Mouse (Mus musculus): Measurements from ENCODE around the gene Slc7a4. TPM values are rescaled to one million over a fixed set of nuclear protein-coding genes. Genes with fewer than 3 reads are reported as not detected.
"Not testable (repeated sequence)": the region's sequence is repeated elsewhere in the genome, so short reads cannot be mapped to it uniquely, and the experiment has no call there.

Gene Slc7a4
- polyA plus RNA-seq, 1 experiment from 2014 or later: 6.1 TPM

GRCm38 (mm10) chr16:17558811-17559210, 24.2 kb downstream of the Slc7a4 start:
- WGBS: 0% methylated on average over 5 of the region's 5 CpGs
- H3K27ac ChIP-seq (replicated peaks; ENCODE audit: low read depth, low read length): no peak overlapping the region

GRCm38 (mm10) chr16:17557947-17558480, 25.0 kb downstream of the Slc7a4 start:
- H3K27me3 ChIP-seq (replicated peaks; ENCODE audit: control insufficient read depth, insufficient read depth, low read length): peaks cover 8% of the 10 kb centered on the region
- DNase-seq (ENCODE audit: low spot score) (peak; percentile 63), ATAC-seq (ENCODE audit: low read depth) (no peak)
- H3K36me3 ChIP-seq (ENCODE audit: control insufficient read depth, insufficient read depth, low read length): no peaks in the 10 kb centered on the region
- 3% methylated on average over 5 of the region's 5 CpGs for WGBS
- H3K4me1 ChIP-seq (ENCODE audit: control insufficient read depth, insufficient read depth, low read length): peaks cover 26% of the 10 kb centered on the region
- no peak overlapping the region for H3K4me3 ChIP-seq (ENCODE audit: low read depth, low read length)
- H3K27ac ChIP-seq (replicated peaks; ENCODE audit: low read depth, low read length): no peak overlapping the region
- no peaks in the 10 kb centered on the region for H3K9me3 ChIP-seq (ENCODE audit: control insufficient read depth, low read length)
- H3K4me2 ChIP-seq (ENCODE audit: low read depth, low read length): peak overlapping the region; percentile 18; the same call in 1 of the 2 replicates
- no peak overlapping the region for H3K9ac ChIP-seq (ENCODE audit: low read depth, low read length)

More at GRCm38 (mm10) chr16:17558811-17559210, 24.2 kb downstream of the Slc7a4 start:
- Histone ChIP-seq H3K4me2 (ENCODE audit: low read depth, low read length) (peak overlapping the region; percentile 18; the same call in 1 of the 2 replicates), H3K9me3 (ENCODE audit: control insufficient read depth, low read length) (no peaks in the 10 kb centered on the region), H3K9ac (ENCODE audit: low read depth, low read length) (0 out of 2 replicates have a peak overlapping the region, but pooled peaks have one; percentile 16), H3K36me3 (ENCODE audit: control insufficient read depth, insufficient read depth, low read length) (no peaks in the 10 kb centered on the region), H3K4me3 (ENCODE audit: low read depth, low read length) (no peak overlapping the region), H3K4me1 (ENCODE audit: control insufficient read depth, insufficient read depth, low read length) (peaks cover 23% of the 10 kb centered on the region), H3K27me3 (replicated peaks; ENCODE audit: control insufficient read depth, insufficient read depth, low read length) (peaks cover 9% of the 10 kb centered on the region)
- DNase-seq (ENCODE audit: low spot score): peak; percentile 24
- ATAC-seq (ENCODE audit: low read depth): no peak

GRCm38 (mm10) chr16:17556907-17557306, 26.1 kb downstream of the Slc7a4 start:
- H3K4me2 ChIP-seq (ENCODE audit: low read depth, low read length): no peak overlapping the region
- no peaks in the 10 kb centered on the region; the same call in 1 of the 2 replicates for H3K27me3 ChIP-seq (replicated peaks; ENCODE audit: control insufficient read depth, insufficient read depth, low read length)
- H3K36me3 ChIP-seq (ENCODE audit: control insufficient read depth, insufficient read depth, low read length): no peaks in the 10 kb centered on the region
- no peaks in the 10 kb centered on the region for H3K9me3 ChIP-seq (ENCODE audit: control insufficient read depth, low read length)
- H3K27ac ChIP-seq (replicated peaks; ENCODE audit: low read depth, low read length): no peak overlapping the region
- H3K4me3 ChIP-seq (ENCODE audit: low read depth, low read length): no peak overlapping the region
- 53% methylated on average over 4 of the region's 4 CpGs for WGBS
- H3K9ac ChIP-seq (ENCODE audit: low read depth, low read length): no peak overlapping the region
- no peak for ATAC-seq (ENCODE audit: low read depth)
- H3K4me1 ChIP-seq (ENCODE audit: control insufficient read depth, insufficient read depth, low read length): peaks cover 26% of the 10 kb centered on the region
- DNase-seq (ENCODE audit: low spot score): no peak

GRCm38 (mm10) chr16:17556180-17556579, 26.8 kb downstream of the Slc7a4 start:
- no peaks in the 10 kb centered on the region; the same call in 1 of the 2 replicates for H3K27me3 ChIP-seq (replicated peaks; ENCODE audit: control insufficient read depth, insufficient read depth, low read length)
- no peak overlapping the region for H3K9ac ChIP-seq (ENCODE audit: low read depth, low read length)
- H3K9me3 ChIP-seq (ENCODE audit: control insufficient read depth, low read length): no peaks in the 10 kb centered on the region
- H3K4me3 ChIP-seq (ENCODE audit: low read depth, low read length): no peak overlapping the region
- no peaks in the 10 kb centered on the region for H3K36me3 ChIP-seq (ENCODE audit: control insufficient read depth, insufficient read depth, low read length)
- DNase-seq (ENCODE audit: low spot score): no peak
- H3K27ac ChIP-seq (replicated peaks; ENCODE audit: low read depth, low read length): no peak overlapping the region
- WGBS: 78% methylated on average over 4 of the region's 4 CpGs
- no peak for ATAC-seq (ENCODE audit: low read depth)
- H3K4me1 ChIP-seq (ENCODE audit: control insufficient read depth, insufficient read depth, low read length): peaks cover 21% of the 10 kb centered on the region
- no peak overlapping the region for H3K4me2 ChIP-seq (ENCODE audit: low read depth, low read length)

DNA sequence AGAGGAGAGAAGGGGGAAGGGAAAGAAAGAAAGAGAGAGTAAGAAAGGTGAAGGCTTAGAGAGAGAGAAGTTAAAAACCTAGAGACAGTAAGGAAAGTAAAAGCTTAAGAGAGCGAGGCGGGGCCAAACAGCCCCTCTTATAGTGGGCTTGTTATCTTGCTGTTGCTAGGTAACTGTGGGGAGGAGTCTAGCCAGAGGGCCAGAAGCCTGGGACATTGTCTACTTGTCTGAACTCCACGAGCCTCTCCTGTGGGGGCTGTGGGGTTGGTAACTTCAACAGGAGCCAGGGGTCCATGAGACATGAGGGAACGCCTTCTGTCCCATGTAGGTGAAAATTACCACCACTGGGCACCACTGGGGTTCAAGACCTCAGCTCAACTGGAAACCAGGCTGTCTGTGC, 28.3 kb downstream of the Slc7a4 start:
- H3K27me3 ChIP-seq (replicated peaks; ENCODE audit: control insufficient read depth, insufficient read depth, low read length); H3K4me3 ChIP-seq (ENCODE audit: low read depth, low read length); H3K36me3 ChIP-seq (ENCODE audit: control insufficient read depth, insufficient read depth, low read length); DNase-seq (ENCODE audit: low spot score); H3K9me3 ChIP-seq (ENCODE audit: control insufficient read depth, low read length); H3K9ac ChIP-seq (ENCODE audit: low read depth, low read length); ATAC-seq (ENCODE audit: low read depth): not testable (repeated sequence)
- Histone ChIP-seq H3K4me1 (ENCODE audit: control insufficient read depth, insufficient read depth, low read length) (peaks cover 17% of the 10 kb centered on the region; the same call in 1 of the 2 replicates), H3K4me2 (ENCODE audit: low read depth, low read length) (0 out of 2 replicates have a peak overlapping the region, but pooled peaks have one; percentile 43), H3K27ac (replicated peaks; ENCODE audit: low read depth, low read length) (peak overlapping the region; percentile 28; the same call in 1 of the 2 replicates)
- WGBS: 33% methylated on average over 4 of the region's 4 CpGs

DNA sequence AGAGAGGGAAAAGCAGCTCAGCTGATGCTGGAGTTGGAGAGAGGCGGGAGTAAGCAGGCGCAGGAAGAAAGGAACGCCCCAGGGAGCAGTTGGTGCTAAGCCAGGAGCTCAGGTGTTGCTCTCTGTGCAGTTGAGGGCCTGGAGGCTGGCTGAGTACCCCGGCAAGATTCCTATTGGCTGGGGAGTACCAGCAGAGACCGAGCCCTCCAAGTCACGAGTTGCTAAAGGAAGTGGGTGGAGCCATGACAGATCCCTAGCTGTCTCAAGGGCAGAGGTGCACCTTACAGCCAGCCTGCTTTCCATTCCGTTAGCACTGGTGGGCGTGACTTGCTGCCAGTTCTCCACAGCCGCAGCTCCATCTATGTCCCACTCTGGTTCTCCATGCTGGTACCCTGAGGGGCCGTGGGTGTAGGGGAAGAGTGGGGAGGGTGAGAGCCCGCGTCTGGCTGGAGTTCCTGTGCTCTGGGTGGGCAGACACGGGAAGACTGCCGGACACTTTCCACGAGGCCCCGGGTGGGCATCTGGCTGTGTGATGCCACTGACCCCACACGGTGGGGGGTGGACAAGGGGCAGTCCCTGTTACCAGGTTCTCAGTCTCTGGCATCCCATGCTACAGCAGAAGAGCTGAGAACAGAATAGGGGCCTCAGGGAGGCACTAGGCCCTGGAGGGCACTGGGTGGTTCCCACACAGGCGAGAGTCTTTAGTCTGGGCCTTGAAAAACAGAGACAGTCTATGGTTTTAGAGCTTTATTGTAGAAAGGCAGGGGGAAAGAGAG, 28.9 kb downstream of the Slc7a4 start:
- DNase-seq (ENCODE audit: low spot score) (peak; percentile 93), ATAC-seq (ENCODE audit: low read depth) (peak; percentile 96)
- Histone ChIP-seq H3K9me3 (ENCODE audit: control insufficient read depth, low read length) (no peaks in the 10 kb centered on the region), H3K27ac (replicated peaks; ENCODE audit: low read depth, low read length) (peak overlapping the region; percentile 28; the same call in 1 of the 2 replicates), H3K4me1 (ENCODE audit: control insufficient read depth, insufficient read depth, low read length) (peaks cover 16% of the 10 kb centered on the region; the same call in 1 of the 2 replicates), H3K9ac (ENCODE audit: low read depth, low read length) (no peak overlapping the region), H3K4me3 (ENCODE audit: low read depth, low read length) (no peak overlapping the region), H3K4me2 (ENCODE audit: low read depth, low read length) (peak overlapping the region; percentile 43), H3K27me3 (replicated peaks; ENCODE audit: control insufficient read depth, insufficient read depth, low read length) (no peaks in the 10 kb centered on the region), H3K36me3 (ENCODE audit: control insufficient read depth, insufficient read depth, low read length) (no peaks in the 10 kb centered on the region)
- WGBS: 10% methylated on average over 16 of the region's 18 CpGs

- ATAC-seq (ENCODE audit: low read depth) (no peak), DNase-seq (ENCODE audit: low spot score) (no peak)
- H3K27me3 ChIP-seq (replicated peaks; ENCODE audit: control insufficient read depth, insufficient read depth, low read length): no peaks in the 10 kb centered on the region
- H3K4me2 ChIP-seq (ENCODE audit: low read depth, low read length): no peak overlapping the region
- no peak overlapping the region for H3K4me3 ChIP-seq (ENCODE audit: low read depth, low read length)
- WGBS: 75% methylated on average over 7 of the region's 7 CpGs
- H3K9ac ChIP-seq (ENCODE audit: low read depth, low read length): no peak overlapping the region
- no peak overlapping the region for H3K27ac ChIP-seq (replicated peaks; ENCODE audit: low read depth, low read length)
- H3K4me1 ChIP-seq (ENCODE audit: control insufficient read depth, insufficient read depth, low read length): 0 out of 2 replicates have a peak, but pooled peaks cover 7% of the 10 kb centered on the region
- H3K36me3 ChIP-seq (ENCODE audit: control insufficient read depth, insufficient read depth, low read length): no peaks in the 10 kb centered on the region
- H3K9me3 ChIP-seq (ENCODE audit: control insufficient read depth, low read length): no peaks in the 10 kb centered on the region
These were observed 30.2 kb downstream of the Slc7a4 start for GRCm38 (mm10) chr16:17552837-17553236.

- Histone ChIP-seq H3K9me3 (ENCODE audit: control insufficient read depth, low read length) (no peaks in the 10 kb centered on the region), H3K36me3 (ENCODE audit: control insufficient read depth, insufficient read depth, low read length) (no peaks in the 10 kb centered on the region), H3K4me3 (ENCODE audit: low read depth, low read length) (no peak overlapping the region), H3K27ac (replicated peaks; ENCODE audit: low read depth, low read length) (no peak overlapping the region), H3K27me3 (replicated peaks; ENCODE audit: control insufficient read depth, insufficient read depth, low read length) (0 out of 2 replicates have a peak, but pooled peaks cover 3% of the 10 kb centered on the region), H3K4me2 (ENCODE audit: low read depth, low read length) (no peak overlapping the region), H3K4me1 (ENCODE audit: control insufficient read depth, insufficient read depth, low read length) (no peaks in the 10 kb centered on the region), H3K9ac (ENCODE audit: low read depth, low read length) (no peak overlapping the region)
- DNase-seq (ENCODE audit: low spot score) (no peak), ATAC-seq (ENCODE audit: low read depth) (no peak)
- 62% methylated on average over 2 of the region's 2 CpGs for WGBS
These were observed 40.4 kb downstream of the Slc7a4 start for GRCm38 (mm10) chr16:17542632-17543031.
